Mouse (Mus musculus): ENCODE results near the gene Cth.

DNA sequence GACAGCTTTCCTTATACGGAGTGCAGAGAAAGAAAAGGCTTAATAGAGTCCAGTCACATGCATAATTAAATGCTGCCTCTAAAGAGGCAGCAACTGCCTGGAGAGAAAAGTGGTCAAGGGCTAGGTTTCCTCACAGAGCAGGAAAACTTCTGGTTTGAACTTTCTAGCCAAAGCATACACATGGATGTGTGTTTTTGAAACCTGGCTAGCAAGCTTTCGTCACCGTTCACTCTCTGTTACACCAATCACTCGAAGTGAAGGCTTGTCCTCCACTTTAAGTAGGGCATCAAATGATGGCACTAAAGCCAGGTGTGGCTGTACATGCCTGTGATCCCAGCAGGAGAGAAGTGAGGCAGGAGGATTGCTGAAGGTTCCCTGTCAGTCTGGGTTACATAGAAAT, 41.8 kb downstream of the Cth start:
- TF ChIP-seq POLR2A (IDR thresholded peaks at IDR 0.05; ENCODE audit: insufficient read depth, low read depth, low read length): no peak
- no peak for TF ChIP-seq CTCF (IDR thresholded peaks at IDR 0.05)
- TF ChIP-seq EP300 (IDR thresholded peaks at IDR 0.05; ENCODE audit: insufficient read depth, low read depth, low read length): no peak

Data from heart, adult 2 months (tissue).